Mouse (Mus musculus) spleen, postnatal 36 days (tissue): Measurements from ENCODE around the gene Akt2.

Experiments
- DNase-seq, 2 experiments: peaks; one replicate each; pipeline ENCODE4 v3.0.0; 2022; ENCODE audit warnings: low spot score in 2 of 2, mixed read lengths in 1 of 2

Akt2 gene

DNA sequence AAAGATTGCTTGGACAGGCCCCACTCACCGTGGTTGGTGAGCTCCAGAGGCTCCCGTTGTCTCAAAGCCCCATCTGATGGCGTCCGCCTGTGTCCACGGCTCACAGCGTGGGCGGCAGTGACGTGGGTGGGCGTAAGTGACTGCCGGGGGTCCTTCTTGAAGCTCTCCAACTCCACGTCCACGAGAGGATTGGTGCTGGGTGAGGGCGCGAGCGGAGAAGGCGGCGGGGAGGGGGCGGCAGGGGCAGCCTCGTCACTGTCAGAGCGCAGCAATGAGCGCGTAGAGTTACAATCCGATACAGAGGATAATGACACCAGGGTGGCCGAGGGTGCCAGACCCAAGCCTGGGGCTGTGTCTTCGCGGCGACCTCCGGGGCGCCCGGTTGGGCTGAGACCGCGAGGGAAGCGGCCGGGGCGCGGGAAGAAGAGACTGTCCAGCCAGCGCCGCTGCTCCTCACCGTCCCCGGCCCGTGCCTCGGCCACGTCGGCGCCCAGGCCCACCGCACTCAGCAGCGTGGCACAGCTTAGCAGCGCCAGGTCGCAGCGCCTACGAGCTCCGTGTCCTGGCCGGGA lies 66.6 kb downstream of the Akt2 start:
- DNase-seq, result no peak

DNA sequence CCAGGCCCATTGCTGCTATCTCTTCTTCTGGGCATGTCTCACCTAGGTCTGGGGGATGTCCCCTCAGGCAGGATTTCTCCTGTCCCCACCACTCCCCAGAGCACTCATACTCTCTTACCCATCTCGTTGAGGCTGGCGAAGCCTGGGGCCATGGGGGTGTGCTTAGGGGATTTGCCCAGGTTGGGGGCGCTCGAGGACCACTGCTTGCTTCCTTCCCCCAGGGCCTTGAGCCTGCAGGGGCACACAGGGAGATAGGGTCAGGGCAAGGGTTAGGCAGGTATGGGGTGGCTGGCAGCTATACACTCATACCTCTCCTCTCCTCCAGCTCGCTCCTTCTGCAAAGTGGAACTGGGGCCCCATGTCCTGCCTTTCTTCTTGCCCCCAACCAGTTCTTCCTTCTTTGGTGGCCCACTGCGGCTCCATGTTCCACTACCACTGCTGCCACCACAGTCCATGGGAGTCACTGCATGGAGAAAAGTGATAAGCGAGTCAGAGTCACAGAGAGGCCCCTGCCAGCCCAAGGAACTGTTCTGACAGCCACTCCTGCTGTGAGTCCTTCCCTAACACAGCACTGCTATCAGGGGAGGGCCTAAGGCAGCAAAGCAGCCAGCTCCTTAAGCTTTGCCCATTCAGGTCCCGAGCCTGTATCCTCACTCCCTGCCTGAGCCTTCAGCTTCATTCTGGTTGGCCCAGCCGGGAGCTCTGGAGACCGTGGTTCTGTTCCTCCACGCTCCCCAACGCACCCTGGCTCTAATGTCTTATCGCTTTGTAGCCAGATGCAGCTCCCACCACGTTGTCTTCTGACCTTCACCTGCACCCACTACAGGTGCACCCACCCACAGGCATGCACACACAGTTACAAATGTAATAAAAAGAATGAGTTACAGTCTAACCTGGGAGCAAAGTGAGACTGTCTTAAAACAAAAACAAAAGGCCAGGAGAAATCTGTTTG lies 67.6 kb downstream of the Akt2 start:
- DNase-seq, result no peak

GRCm38 (mm10) chr7:27662038-27662437 lies 70.7 kb downstream of the Akt2 start:
- DNase-seq, result no peak

DNA sequence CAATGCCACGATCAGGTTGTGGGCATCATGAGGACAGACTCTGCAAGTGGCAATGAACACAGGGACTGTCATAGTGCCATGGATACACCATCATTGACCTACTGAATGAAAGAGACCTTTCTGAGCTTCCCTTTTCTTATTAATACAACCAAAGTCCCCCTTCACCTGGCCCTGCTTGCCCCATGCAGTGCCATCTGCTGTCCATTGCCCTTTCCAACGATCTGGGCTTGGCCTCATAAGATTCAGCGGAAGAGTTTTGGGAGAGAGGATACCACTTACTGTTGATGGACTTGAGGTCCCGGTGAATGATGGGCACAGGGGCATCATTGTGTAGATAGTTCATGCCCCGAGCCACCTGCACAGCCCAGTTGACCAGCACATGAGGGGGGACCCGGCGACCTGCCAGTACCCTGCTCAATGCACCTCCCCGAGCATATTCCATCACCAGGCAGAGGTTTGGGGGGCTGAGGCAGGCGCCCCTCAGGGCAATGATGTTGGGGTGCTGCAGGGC lies 81.8 kb downstream of the Akt2 start:
- DNase-seq, result no peak

DNA sequence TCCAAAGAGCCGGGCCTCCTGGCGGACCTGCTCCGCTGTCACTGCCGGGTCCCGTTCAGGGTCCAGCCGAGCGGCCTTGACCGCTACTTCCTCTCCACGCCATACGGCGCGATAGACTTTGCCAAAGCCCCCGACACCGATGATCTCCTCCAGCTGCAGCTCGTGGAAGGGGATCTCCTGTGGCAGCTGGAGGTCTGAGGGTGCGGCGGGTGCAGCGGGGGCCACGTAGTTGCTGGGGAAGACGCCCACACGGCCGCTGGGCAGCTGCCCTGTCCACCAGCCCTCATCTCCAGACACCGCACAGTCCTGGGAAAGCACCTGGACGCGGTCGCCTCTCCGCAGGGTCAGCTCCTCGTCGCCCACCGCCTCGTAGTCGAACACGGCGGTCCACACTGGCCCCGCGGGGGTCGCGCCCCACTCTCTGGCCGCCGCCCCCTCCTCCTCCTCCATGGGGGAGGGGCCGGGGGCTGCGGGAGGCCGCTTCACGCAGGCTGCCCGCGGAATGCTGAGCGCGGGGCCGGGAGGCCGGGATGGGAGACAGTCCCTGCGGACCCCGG lies 82.3 kb downstream of the Akt2 start:
- DNase-seq, result no peak

DNA sequence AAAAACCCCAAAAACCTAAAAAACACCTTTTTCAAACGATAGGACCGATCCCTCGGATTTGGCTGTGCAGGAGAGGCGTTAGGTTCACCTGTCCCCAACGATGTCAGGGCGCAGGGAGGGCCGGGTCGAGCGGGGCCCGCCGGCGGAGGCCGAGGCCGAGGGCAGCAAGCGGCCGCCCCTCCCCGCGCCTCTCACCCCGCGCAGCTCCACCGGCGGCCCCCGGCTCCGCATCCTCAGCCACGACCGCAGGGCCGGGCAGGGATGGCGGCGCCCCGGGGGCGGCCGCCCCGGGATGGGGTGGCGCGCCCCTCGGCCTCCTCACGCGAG lies 82.8 kb downstream of the Akt2 start:
- no peak for DNase-seq

DNA sequence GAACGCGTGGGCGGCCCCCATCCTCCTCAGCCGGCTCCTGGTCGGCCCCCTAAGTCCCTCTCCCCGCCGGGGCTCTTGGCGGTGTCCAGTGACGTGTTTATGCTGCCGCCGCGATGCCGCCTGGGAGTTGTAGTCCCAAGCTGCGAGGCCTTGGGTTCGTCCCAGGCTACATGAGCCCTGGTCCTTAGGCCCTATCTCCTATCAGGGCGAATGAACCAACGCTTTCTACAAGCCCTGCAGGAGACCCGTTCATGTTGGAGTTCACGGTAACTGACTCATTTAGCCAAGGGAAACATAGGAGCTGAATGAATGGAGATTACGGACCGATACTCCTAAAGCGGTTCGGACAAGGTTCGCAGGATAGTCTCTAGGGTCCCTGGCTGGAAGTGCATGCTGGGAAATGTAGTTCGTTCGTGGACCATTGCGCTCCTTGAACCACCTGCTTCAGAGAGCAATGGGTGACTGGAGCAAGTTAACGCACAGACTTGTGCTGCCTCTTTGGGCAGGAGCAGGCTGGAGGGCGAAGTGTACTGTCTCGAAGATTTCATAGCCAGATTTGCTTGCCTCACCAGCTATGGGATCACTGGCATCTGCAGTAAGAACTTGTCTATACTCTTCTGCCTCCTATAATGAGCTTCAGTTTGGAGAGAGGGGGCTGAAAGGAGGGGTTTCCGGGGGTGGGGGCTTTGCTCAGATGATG lies 83.3 kb downstream of the Akt2 start, which contains the start of gene Map3k10:
Gene Map3k10, minus strand, starts transcription at position 77 of the 700 bp plus-strand sequence.
- DNase-seq, result peak; percentile 90 to 91

GRCm38 (mm10) chr7:27675222-27675612 lies 83.9 kb downstream of the Akt2 start:
- DNase-seq, result no peak

DNA sequence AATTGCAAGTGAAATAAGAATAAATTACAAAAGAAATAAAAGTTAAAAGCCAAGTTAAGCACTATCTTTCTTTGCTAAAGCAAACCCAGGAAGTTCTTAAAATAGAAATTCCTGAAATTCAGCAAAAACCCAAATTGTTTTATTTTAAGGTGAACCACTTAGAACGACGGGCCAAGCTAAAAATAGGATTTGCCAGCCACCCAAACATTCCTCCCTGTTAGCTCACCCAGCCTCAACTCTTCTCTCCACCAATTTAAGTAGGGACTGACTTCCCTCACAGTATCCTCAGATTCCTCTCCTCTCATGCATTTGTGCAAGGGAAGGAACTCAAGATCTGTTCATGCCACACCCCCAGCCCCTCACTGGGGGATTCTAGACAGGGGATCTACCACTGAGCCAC lies 91.9 kb downstream of the Akt2 start:
- DNase-seq, result no peak

- DNase-seq, result no peak
These were observed 93.9 kb downstream of the Akt2 start for GRCm38 (mm10) chr7:27685220-27685619.

DNA sequence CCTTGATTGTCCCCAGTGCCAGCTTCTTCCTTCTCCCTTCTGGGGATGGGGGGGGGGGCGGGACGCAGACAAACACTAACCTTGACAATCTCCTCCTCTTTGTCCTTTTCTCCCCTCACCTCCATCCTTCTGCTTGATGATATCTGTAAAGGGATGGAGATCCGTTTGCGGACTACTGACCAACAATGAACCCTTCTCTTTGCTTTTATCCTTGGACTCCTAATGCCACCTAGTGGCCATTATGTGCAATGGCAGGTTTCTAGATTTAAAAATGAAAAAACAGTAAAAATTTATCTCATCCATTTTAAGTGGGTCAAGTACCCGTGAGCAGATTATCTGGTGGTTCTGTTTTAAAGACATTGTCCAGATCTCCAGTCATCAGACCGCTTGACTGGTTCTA lies 94.3 kb downstream of the Akt2 start:
- DNase-seq, result no peak

GRCm38 (mm10) chr7:27687043-27687442 lies 95.7 kb downstream of the Akt2 start:
- no peak for DNase-seq

GRCm38 (mm10) chr7:27687836-27688235 lies 96.5 kb downstream of the Akt2 start:
- no peak for DNase-seq

DNA sequence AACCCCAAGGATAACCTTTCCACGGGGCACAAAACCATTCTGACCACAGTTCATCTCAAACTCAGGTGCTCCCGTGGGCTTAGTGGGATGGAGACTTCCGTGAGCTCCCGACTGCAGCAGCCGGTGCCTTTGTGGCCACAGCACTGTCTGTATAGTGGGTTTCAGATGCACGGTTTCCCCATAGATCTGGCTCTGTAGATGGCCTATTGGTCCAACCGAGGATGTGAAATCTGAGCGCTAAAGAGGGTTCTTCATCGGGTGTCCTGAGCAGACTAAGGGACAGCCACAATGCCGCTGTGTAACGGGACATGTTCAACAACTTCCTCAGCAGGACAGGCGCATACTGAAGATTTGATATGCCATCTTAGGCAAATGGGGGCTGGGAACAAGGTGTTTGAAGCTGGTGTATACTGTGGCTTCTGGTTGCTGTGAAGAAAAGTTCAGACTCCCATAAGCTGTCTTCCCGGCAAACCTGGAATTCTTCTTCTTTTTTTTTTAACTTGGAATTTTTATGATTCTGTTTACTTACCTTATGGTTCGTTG lies 97.0 kb downstream of the Akt2 start:
- DNase-seq, result no peak

DNA sequence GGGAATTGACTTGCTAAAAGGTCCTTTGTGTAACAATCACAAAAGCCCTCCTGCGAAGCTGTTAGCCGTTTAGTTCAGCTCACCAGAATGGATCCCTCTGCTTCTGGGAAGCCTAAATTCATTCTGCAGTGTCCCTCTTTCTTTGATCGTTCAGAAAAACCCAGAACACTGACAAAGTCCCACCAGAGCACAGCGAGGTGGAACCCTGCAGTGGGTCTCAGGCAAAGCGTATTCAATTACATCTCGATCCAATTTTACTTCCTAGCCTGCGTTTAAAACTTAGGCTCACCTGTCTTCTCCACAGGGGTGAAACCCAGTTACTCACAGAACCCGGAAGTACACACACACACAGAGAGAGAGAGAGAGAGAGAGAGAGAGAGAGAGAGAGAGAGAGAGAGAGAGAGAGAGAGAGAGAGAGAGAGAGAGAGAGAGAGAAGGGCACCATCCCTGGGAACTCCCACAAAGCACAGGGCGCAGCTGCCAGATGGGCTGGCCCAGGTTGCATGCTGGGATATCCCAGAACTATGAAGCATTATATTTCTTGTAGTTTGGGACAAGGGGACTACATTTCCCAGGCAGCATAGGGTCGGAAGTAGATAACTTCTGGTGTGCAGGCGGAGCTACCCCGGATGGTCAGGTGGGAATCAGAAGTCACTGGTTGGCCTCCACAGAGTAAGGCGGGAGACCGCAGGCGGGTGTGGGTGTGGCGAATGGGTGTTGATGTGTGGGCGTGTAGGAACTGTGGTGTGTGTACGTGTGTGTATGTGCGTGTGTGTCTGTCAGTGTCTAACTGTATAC lies 97.7 kb downstream of the Akt2 start, which contains the start of gene Zfp607b:
Gene Zfp607b, plus strand, starts transcription at position 526 of the 798 bp plus-strand sequence.
- DNase-seq, result peak; percentile 96 to 97
